Mouse (Mus musculus): ENCODE results near the gene Mrps23. TPM values are rescaled to one million over a fixed set of nuclear protein-coding genes. Genes with fewer than 3 reads are reported as not detected.
"Not testable (repeated sequence)": the region's sequence is repeated elsewhere in the genome, so short reads cannot be mapped to it uniquely, and the experiment has no call there.

Mrps23 gene
- polyA plus RNA-seq, 1 experiment from 2014 or later, result 78.8 TPM

- no peak for DNase-seq (ENCODE audit: low spot score)
- WGBS, result 90% methylated on average over 17 of the region's 17 CpGs
These were observed 19.5 kb upstream of the Mrps23 start for GRCm38 (mm10) chr11:88184632-88185180.

GRCm38 (mm10) chr11:88186078-88186946 lies 17.9 kb upstream of the Mrps23 start:
- WGBS, result 51% methylated on average over 14 of the region's 14 CpGs
- Histone ChIP-seq H3K27me3 (ENCODE audit: low read depth, poor library complexity, severe bottlenecking) (peaks cover 38% of the 10 kb centered on the region), H3K4me3 (peak overlapping the region; percentile 34), H3K27ac (replicated peaks) (peak overlapping the region; percentile 87), H3K36me3 (peaks cover 53% of the 10 kb centered on the region), H3K4me1 (peaks cover 83% of the 10 kb centered on the region), H3K9me3 (replicated peaks) (no peaks in the 10 kb centered on the region)
- peak; percentile 49 for DNase-seq (ENCODE audit: low spot score)

More at GRCm38 (mm10) chr11:88184632-88185180, 19.5 kb upstream of the Mrps23 start:
- H3K27me3 ChIP-seq (ENCODE audit: low read depth, poor library complexity, severe bottlenecking), result peaks cover 24% of the 10 kb centered on the region; the same call in 1 of the 2 replicates
- peak overlapping the region; percentile 55 for H3K27ac ChIP-seq (replicated peaks)
- peaks cover 41% of the 10 kb centered on the region for H3K36me3 ChIP-seq
- H3K4me1 ChIP-seq, result peaks cover 93% of the 10 kb centered on the region
- H3K9me3 ChIP-seq (replicated peaks), result no peaks in the 10 kb centered on the region
- no peak overlapping the region for H3K4me3 ChIP-seq

- peak overlapping the region; percentile 34 for H3K4me3 ChIP-seq
- peaks cover 44% of the 10 kb centered on the region for H3K27me3 ChIP-seq (ENCODE audit: low read depth, poor library complexity, severe bottlenecking)
- 25% methylated on average over 2 of the region's 2 CpGs for WGBS
- H3K4me1 ChIP-seq, result peaks cover 81% of the 10 kb centered on the region
- DNase-seq (ENCODE audit: low spot score), result no peak
- H3K36me3 ChIP-seq, result peaks cover 58% of the 10 kb centered on the region
- no peaks in the 10 kb centered on the region for H3K9me3 ChIP-seq (replicated peaks)
- peak overlapping the region; percentile 87 for H3K27ac ChIP-seq (replicated peaks)
These were observed 17.3 kb upstream of the Mrps23 start for GRCm38 (mm10) chr11:88186947-88187243.

- Histone ChIP-seq H3K27ac (replicated peaks) (peak overlapping the region; percentile 87), H3K27me3 (ENCODE audit: low read depth, poor library complexity, severe bottlenecking) (peaks cover 47% of the 10 kb centered on the region), H3K36me3 (peaks cover 53% of the 10 kb centered on the region), H3K4me1 (peaks cover 81% of the 10 kb centered on the region), H3K9me3 (replicated peaks) (no peaks in the 10 kb centered on the region), H3K4me3 (peak overlapping the region; percentile 34)
- WGBS, result 13% methylated on average over 25 of the region's 25 CpGs
- peak; percentile 88 for DNase-seq (ENCODE audit: low spot score)
These were observed 16.6 kb upstream of the Mrps23 start for GRCm38 (mm10) chr11:88187417-88188133.

- Histone ChIP-seq H3K27ac (replicated peaks) (peak overlapping the region; percentile 87), H3K9me3 (replicated peaks) (no peaks in the 10 kb centered on the region), H3K36me3 (peaks cover 49% of the 10 kb centered on the region), H3K27me3 (ENCODE audit: low read depth, poor library complexity, severe bottlenecking) (peaks cover 48% of the 10 kb centered on the region), H3K4me3 (peak overlapping the region; percentile 34; the same call in 1 of the 2 replicates), H3K4me1 (peaks cover 81% of the 10 kb centered on the region)
- DNase-seq (ENCODE audit: low spot score), result no peak
- WGBS, result 56% methylated on average over 8 of the region's 8 CpGs
These were observed 16.0 kb upstream of the Mrps23 start for GRCm38 (mm10) chr11:88188216-88188615.

GRCm38 (mm10) chr11:88188635-88189034 lies 15.6 kb upstream of the Mrps23 start:
- Histone ChIP-seq H3K36me3 (peaks cover 45% of the 10 kb centered on the region), H3K9me3 (replicated peaks) (no peaks in the 10 kb centered on the region), H3K27me3 (ENCODE audit: low read depth, poor library complexity, severe bottlenecking) (peaks cover 52% of the 10 kb centered on the region), H3K27ac (replicated peaks) (peak overlapping the region; percentile 34; the same call in 1 of the 2 replicates), H3K4me1 (peaks cover 81% of the 10 kb centered on the region), H3K4me3 (no peak overlapping the region)
- WGBS, result 91% methylated on average over 7 of the region's 7 CpGs
- no peak for DNase-seq (ENCODE audit: low spot score)

GRCm38 (mm10) chr11:88192595-88192994 lies 11.6 kb upstream of the Mrps23 start:
- H3K4me1 ChIP-seq, result peaks cover 61% of the 10 kb centered on the region
- peaks cover 62% of the 10 kb centered on the region for H3K27me3 ChIP-seq (ENCODE audit: low read depth, poor library complexity, severe bottlenecking)
- H3K27ac ChIP-seq (replicated peaks), result peak overlapping the region; percentile 46; the same call in 1 of the 2 replicates
- H3K36me3 ChIP-seq, result peaks cover 27% of the 10 kb centered on the region
- H3K4me3 ChIP-seq, result peak overlapping the region; percentile 33
- no peaks in the 10 kb centered on the region for H3K9me3 ChIP-seq (replicated peaks)
- DNase-seq (ENCODE audit: low spot score), result no peak
- WGBS, result 15% methylated on average over 4 of the region's 4 CpGs

- H3K27me3 ChIP-seq (ENCODE audit: low read depth, poor library complexity, severe bottlenecking), result peaks cover 62% of the 10 kb centered on the region
- no peak for DNase-seq (ENCODE audit: low spot score)
These were observed 10.9 kb upstream of the Mrps23 start for GRCm38 (mm10) chr11:88193098-88193823.

GRCm38 (mm10) chr11:88193824-88194696 lies 10.1 kb upstream of the Mrps23 start:
- H3K4me1 ChIP-seq, result peaks cover 60% of the 10 kb centered on the region
- no peaks in the 10 kb centered on the region for H3K9me3 ChIP-seq (replicated peaks)
- H3K36me3 ChIP-seq, result peaks cover 22% of the 10 kb centered on the region
- no peak for DNase-seq (ENCODE audit: low spot score)
- H3K27me3 ChIP-seq (ENCODE audit: low read depth, poor library complexity, severe bottlenecking), result peaks cover 57% of the 10 kb centered on the region
- WGBS, result 9% methylated on average over 29 of the region's 29 CpGs
- peak overlapping the region; percentile 14 for H3K27ac ChIP-seq (replicated peaks)
- peak overlapping the region; percentile 33 for H3K4me3 ChIP-seq

More at GRCm38 (mm10) chr11:88193098-88193823, 10.9 kb upstream of the Mrps23 start:
- H3K4me1 ChIP-seq, result peaks cover 61% of the 10 kb centered on the region
- peak overlapping the region; percentile 46 for H3K27ac ChIP-seq (replicated peaks)
- H3K4me3 ChIP-seq, result peak overlapping the region; percentile 33
- no peaks in the 10 kb centered on the region for H3K9me3 ChIP-seq (replicated peaks)
- 3% methylated on average over 34 of the region's 34 CpGs for WGBS
- peaks cover 27% of the 10 kb centered on the region for H3K36me3 ChIP-seq

- not testable (repeated sequence) for H3K9me3 ChIP-seq (replicated peaks); H3K4me3 ChIP-seq; DNase-seq (ENCODE audit: low spot score); H3K27ac ChIP-seq (replicated peaks)
- H3K4me1 ChIP-seq, result peaks cover 54% of the 10 kb centered on the region
- WGBS, result 76% methylated on average over 3 of the region's 3 CpGs
- H3K36me3 ChIP-seq, result peaks cover 13% of the 10 kb centered on the region
- H3K27me3 ChIP-seq (ENCODE audit: low read depth, poor library complexity, severe bottlenecking), result peaks cover 53% of the 10 kb centered on the region
These were observed 8.5 kb upstream of the Mrps23 start for GRCm38 (mm10) chr11:88195699-88196098.

GRCm38 (mm10) chr11:88197153-88197576 lies 7.0 kb upstream of the Mrps23 start:
- peaks cover 51% of the 10 kb centered on the region for H3K4me1 ChIP-seq
- peaks cover 3% of the 10 kb centered on the region; the same call in 1 of the 2 replicates for H3K36me3 ChIP-seq
- no peak overlapping the region for H3K4me3 ChIP-seq
- 15% methylated on average over 2 of the region's 2 CpGs for WGBS
- H3K27me3 ChIP-seq (ENCODE audit: low read depth, poor library complexity, severe bottlenecking), result peaks cover 38% of the 10 kb centered on the region
- no peaks in the 10 kb centered on the region for H3K9me3 ChIP-seq (replicated peaks)
- DNase-seq (ENCODE audit: low spot score), result peak; percentile 60
- H3K27ac ChIP-seq (replicated peaks), result no peak overlapping the region

Measured in midbrain, embryonic 10.5 days (tissue).